Mouse (Mus musculus) thymus, postnatal 0 days (tissue): Measurements from ENCODE around the gene Ctbp2. TPM values are rescaled to one million over a fixed set of nuclear protein-coding genes. Genes with fewer than 3 reads are reported as not detected.

Experiments used
- DNase-seq: peaks from one replicate; pipeline ENCODE4 v3.0.0-alpha.2; 2015; ENCODE audit warnings: low spot score
- polyA plus RNA-seq: library from polyadenylated mRNA; unstranded; fragments of >200 nt; fragmentation: Nextera tagmentation; extraction: Ambion mirVana; gene quantifications from 2 replicates; pipeline ENCODE4 v1.2.1, GENCODE M21; 2015

Ctbp2 gene
- polyA plus RNA-seq, 1 experiment from 2014 or later, result 11.9 TPM

- DNase-seq, result no peak
Observed at GRCm38 (mm10) chr7:133088411-133088810, 35.7 kb downstream of the Ctbp2 start.

- no peak for DNase-seq
Observed at GRCm38 (mm10) chr7:133085408-133085807, 38.7 kb downstream of the Ctbp2 start.

- DNase-seq, result no peak
Observed at GRCm38 (mm10) chr7:133083936-133084614, 40.1 kb downstream of the Ctbp2 start.

GRCm38 (mm10) chr7:133078929-133079328 lies 45.2 kb downstream of the Ctbp2 start:
- no peak for DNase-seq

GRCm38 (mm10) chr7:133074462-133075133 lies 49.6 kb downstream of the Ctbp2 start:
- no peak for DNase-seq

- no peak for DNase-seq
Observed at GRCm38 (mm10) chr7:133073147-133073651, 51.0 kb downstream of the Ctbp2 start.

- DNase-seq, result no peak
Observed at GRCm38 (mm10) chr7:133072535-133072934, 51.6 kb downstream of the Ctbp2 start.

GRCm38 (mm10) chr7:133067321-133067841 lies 56.8 kb downstream of the Ctbp2 start:
- DNase-seq, result no peak

GRCm38 (mm10) chr7:133066776-133067175 lies 57.4 kb downstream of the Ctbp2 start:
- no peak for DNase-seq

GRCm38 (mm10) chr7:133062055-133062454 lies 62.1 kb downstream of the Ctbp2 start:
- DNase-seq, result no peak

- DNase-seq, result no peak
Observed at GRCm38 (mm10) chr7:133060170-133060569, 64.0 kb downstream of the Ctbp2 start.

GRCm38 (mm10) chr7:133059517-133060104 lies 64.5 kb downstream of the Ctbp2 start:
- no peak for DNase-seq

GRCm38 (mm10) chr7:133059150-133059509 lies 65.0 kb downstream of the Ctbp2 start:
- no peak for DNase-seq

- DNase-seq, result no peak
Observed at GRCm38 (mm10) chr7:133058496-133059149, 65.5 kb downstream of the Ctbp2 start.

- no peak for DNase-seq
Observed at GRCm38 (mm10) chr7:133056924-133057323, 67.2 kb downstream of the Ctbp2 start.

GRCm38 (mm10) chr7:133054486-133054885 lies 69.7 kb downstream of the Ctbp2 start:
- no peak for DNase-seq

GRCm38 (mm10) chr7:133053757-133054156 lies 70.4 kb downstream of the Ctbp2 start:
- no peak for DNase-seq

- no peak for DNase-seq
Observed at GRCm38 (mm10) chr7:133052819-133053218, 71.3 kb downstream of the Ctbp2 start.

- DNase-seq, result no peak
Observed at GRCm38 (mm10) chr7:133050681-133051080, 73.5 kb downstream of the Ctbp2 start.

GRCm38 (mm10) chr7:133048085-133048630 lies 76.0 kb downstream of the Ctbp2 start:
- no peak for DNase-seq

GRCm38 (mm10) chr7:133047287-133047686 lies 76.9 kb downstream of the Ctbp2 start:
- DNase-seq, result no peak
